Mouse (Mus musculus): ENCODE results near the gene Fam117b. TPM values are rescaled to one million over a fixed set of nuclear protein-coding genes. Genes with fewer than 3 reads are reported as not detected.

Fam117b gene
- polyA plus RNA-seq, 1 experiment from 2014 or later: 24.0 TPM

DNA sequence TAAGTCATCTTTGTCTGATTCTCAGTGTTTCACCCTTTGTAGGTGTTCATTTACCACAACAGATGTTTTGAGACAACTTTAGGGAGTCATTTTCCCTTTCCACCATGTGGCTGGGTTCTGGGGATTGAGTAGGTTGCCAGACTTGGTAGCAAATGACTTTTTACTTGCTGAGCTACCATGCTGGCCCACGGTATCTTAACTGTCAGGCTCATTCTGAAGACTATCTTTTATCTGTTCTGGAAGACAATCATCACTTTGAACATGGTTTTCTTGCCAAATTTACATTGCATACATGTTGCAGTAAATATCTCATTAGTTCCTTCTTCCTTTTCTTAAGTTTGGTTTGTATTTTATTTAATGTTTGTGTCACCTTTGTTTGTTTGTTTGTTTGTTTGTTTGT, 33.2 kb downstream of the Fam117b start:
- no peak overlapping the region for H3K27ac ChIP-seq (ENCODE audit: low read depth, low read length)
- 70% methylated on average over 1 of the region's 1 CpGs for WGBS
- no peaks in the 10 kb centered on the region; the same call in 1 of the 2 replicates for H3K36me3 ChIP-seq (ENCODE audit: control insufficient read depth, insufficient read depth, low read length)
- no peak overlapping the region for H3K4me3 ChIP-seq (ENCODE audit: low read length)
- no peak for ATAC-seq
- no peak overlapping the region for H3K9ac ChIP-seq (ENCODE audit: low read depth, low read length)
- no peaks in the 10 kb centered on the region for H3K9me3 ChIP-seq (ENCODE audit: control insufficient read depth, low read length)
- no peaks in the 10 kb centered on the region for H3K27me3 ChIP-seq (replicated peaks; ENCODE audit: control insufficient read depth, insufficient read depth, low read length)
- no peak overlapping the region for H3K4me2 ChIP-seq (ENCODE audit: low read length)
- 0 out of 2 replicates have a peak, but pooled peaks cover 2% of the 10 kb centered on the region for H3K4me1 ChIP-seq (ENCODE audit: control insufficient read depth, insufficient read depth, low read depth, low read length)

GRCm38 (mm10) chr1:59947509-59947908, 34.7 kb downstream of the Fam117b start:
- no peaks in the 10 kb centered on the region; the same call in 1 of the 2 replicates for H3K36me3 ChIP-seq (ENCODE audit: control insufficient read depth, insufficient read depth, low read length)

DNA sequence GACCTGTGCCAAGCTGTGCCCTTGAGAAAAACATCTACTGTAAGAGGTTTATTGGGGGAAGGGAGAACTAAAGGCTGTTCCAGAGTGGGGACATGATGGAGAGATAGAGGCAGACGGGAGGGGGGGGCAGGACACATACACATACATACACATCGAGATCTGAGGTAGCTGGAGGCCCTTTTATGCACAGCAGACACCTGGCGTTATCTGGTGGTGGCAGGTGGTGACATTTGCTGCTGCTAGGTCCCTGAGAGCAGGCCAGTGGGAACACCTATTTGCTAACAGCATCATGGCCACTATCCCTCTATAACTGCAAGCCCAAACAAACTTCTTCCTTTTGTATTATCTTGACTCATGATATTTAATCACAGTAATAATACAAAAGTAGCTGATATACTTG, 44.4 kb downstream of the Fam117b start:
- no peak for ATAC-seq

More at GRCm38 (mm10) chr1:59947509-59947908, 34.7 kb downstream of the Fam117b start:
- Histone ChIP-seq H3K4me3 (ENCODE audit: low read length) (no peak overlapping the region), H3K27me3 (replicated peaks; ENCODE audit: control insufficient read depth, insufficient read depth, low read length) (no peaks in the 10 kb centered on the region), H3K9me3 (ENCODE audit: control insufficient read depth, low read length) (no peaks in the 10 kb centered on the region), H3K9ac (ENCODE audit: low read depth, low read length) (no peak overlapping the region), H3K4me2 (ENCODE audit: low read length) (no peak overlapping the region), H3K27ac (ENCODE audit: low read depth, low read length) (no peak overlapping the region), H3K4me1 (ENCODE audit: control insufficient read depth, insufficient read depth, low read depth, low read length) (0 out of 2 replicates have a peak, but pooled peaks cover 2% of the 10 kb centered on the region)
- WGBS: 96% methylated on average over 4 of the region's 4 CpGs
- ATAC-seq: no peak

DNA sequence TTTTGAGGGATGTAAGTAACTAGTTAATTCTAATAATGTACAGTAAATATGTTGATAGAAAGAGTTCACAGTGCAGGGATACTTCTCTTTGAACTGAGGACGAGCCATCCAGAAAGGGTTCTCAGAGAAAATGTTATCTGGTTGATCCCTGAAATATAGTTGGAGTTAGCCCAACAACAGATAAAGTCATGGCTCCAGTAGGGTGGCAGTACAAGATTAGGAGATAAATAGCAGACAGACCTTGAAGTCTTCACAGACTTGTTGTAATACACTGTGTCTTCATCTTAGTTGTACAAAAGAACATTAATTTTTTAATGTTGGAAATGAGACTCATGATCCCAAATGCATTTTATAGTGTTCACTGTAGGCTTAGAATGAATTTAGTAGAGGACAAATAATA, 47.1 kb downstream of the Fam117b start:
- WGBS: 87% methylated on average over 1 of the region's 1 CpGs
- H3K36me3 ChIP-seq (ENCODE audit: control insufficient read depth, insufficient read depth, low read length): peaks cover 2% of the 10 kb centered on the region; the same call in 1 of the 2 replicates
- H3K27me3 ChIP-seq (replicated peaks; ENCODE audit: control insufficient read depth, insufficient read depth, low read length): no peaks in the 10 kb centered on the region
- H3K27ac ChIP-seq (ENCODE audit: low read depth, low read length): no peak overlapping the region
- no peak overlapping the region for H3K4me3 ChIP-seq (ENCODE audit: low read length)
- no peaks in the 10 kb centered on the region for H3K9me3 ChIP-seq (ENCODE audit: control insufficient read depth, low read length)
- ATAC-seq: no peak
- no peak overlapping the region for H3K9ac ChIP-seq (ENCODE audit: low read depth, low read length)
- H3K4me2 ChIP-seq (ENCODE audit: low read length): no peak overlapping the region
- H3K4me1 ChIP-seq (ENCODE audit: control insufficient read depth, insufficient read depth, low read depth, low read length): no peaks in the 10 kb centered on the region

More for the DNA sequence above, 44.4 kb downstream of the Fam117b start:
- Histone ChIP-seq H3K4me2 (ENCODE audit: low read length) (no peak overlapping the region), H3K9ac (ENCODE audit: low read depth, low read length) (no peak overlapping the region), H3K27me3 (replicated peaks; ENCODE audit: control insufficient read depth, insufficient read depth, low read length) (no peaks in the 10 kb centered on the region), H3K9me3 (ENCODE audit: control insufficient read depth, low read length) (no peaks in the 10 kb centered on the region), H3K4me1 (ENCODE audit: control insufficient read depth, insufficient read depth, low read depth, low read length) (no peaks in the 10 kb centered on the region), H3K36me3 (ENCODE audit: control insufficient read depth, insufficient read depth, low read length) (peaks cover 4% of the 10 kb centered on the region; the same call in 1 of the 2 replicates), H3K4me3 (ENCODE audit: low read length) (no peak overlapping the region), H3K27ac (ENCODE audit: low read depth, low read length) (no peak overlapping the region)
- WGBS: 80% methylated on average over 3 of the region's 3 CpGs

DNA sequence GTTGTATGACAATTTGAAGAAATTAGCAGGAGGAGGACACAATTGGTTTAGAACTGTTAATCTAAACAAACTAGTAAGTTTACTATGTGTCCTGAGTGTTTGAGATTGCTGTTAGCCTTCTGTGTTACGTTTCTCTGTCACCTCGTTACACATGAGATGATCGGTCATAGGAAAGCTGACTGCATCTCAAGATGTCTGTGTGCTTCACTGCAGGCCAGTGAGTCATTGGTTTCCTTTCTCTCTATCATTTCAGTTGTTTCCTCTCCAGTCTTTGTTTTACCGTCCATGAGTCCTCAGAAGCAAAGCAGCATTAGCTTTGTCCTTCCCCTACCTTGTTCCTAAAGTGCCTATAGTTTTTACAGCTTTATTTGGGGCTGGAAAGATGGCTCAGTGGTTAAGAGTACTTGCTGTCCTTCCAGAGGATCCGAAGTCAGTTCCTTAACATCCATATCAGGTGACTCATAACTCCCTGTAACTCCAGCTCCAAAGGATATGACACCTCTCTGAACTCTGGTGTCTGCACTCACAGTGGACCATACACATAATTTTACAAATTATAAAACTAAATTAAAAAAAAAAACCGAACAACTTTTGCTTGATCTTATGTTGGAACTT, 53.5 kb downstream of the Fam117b start:
- Histone ChIP-seq H3K9ac (ENCODE audit: low read depth, low read length) (no peak overlapping the region), H3K9me3 (ENCODE audit: control insufficient read depth, low read length) (no peaks in the 10 kb centered on the region), H3K4me3 (ENCODE audit: low read length) (no peak overlapping the region), H3K4me1 (ENCODE audit: control insufficient read depth, insufficient read depth, low read depth, low read length) (no peaks in the 10 kb centered on the region), H3K27me3 (replicated peaks; ENCODE audit: control insufficient read depth, insufficient read depth, low read length) (no peaks in the 10 kb centered on the region), H3K4me2 (ENCODE audit: low read length) (no peak overlapping the region), H3K36me3 (ENCODE audit: control insufficient read depth, insufficient read depth, low read length) (peaks cover 7% of the 10 kb centered on the region), H3K27ac (ENCODE audit: low read depth, low read length) (no peak overlapping the region)
- ATAC-seq: no peak
- 89% methylated on average over 6 of the region's 6 CpGs for WGBS

- Histone ChIP-seq H3K4me2 (ENCODE audit: low read length) (no peak overlapping the region), H3K9me3 (ENCODE audit: control insufficient read depth, low read length) (no peaks in the 10 kb centered on the region), H3K36me3 (ENCODE audit: control insufficient read depth, insufficient read depth, low read length) (peaks cover 9% of the 10 kb centered on the region), H3K9ac (ENCODE audit: low read depth, low read length) (no peak overlapping the region), H3K4me3 (ENCODE audit: low read length) (no peak overlapping the region), H3K27me3 (replicated peaks; ENCODE audit: control insufficient read depth, insufficient read depth, low read length) (no peaks in the 10 kb centered on the region), H3K27ac (ENCODE audit: low read depth, low read length) (no peak overlapping the region), H3K4me1 (ENCODE audit: control insufficient read depth, insufficient read depth, low read depth, low read length) (no peaks in the 10 kb centered on the region)
- WGBS: 89% methylated on average over 4 of the region's 4 CpGs
- no peak for ATAC-seq
Measured at GRCm38 (mm10) chr1:59967291-59967690, 54.5 kb downstream of the Fam117b start.

DNA sequence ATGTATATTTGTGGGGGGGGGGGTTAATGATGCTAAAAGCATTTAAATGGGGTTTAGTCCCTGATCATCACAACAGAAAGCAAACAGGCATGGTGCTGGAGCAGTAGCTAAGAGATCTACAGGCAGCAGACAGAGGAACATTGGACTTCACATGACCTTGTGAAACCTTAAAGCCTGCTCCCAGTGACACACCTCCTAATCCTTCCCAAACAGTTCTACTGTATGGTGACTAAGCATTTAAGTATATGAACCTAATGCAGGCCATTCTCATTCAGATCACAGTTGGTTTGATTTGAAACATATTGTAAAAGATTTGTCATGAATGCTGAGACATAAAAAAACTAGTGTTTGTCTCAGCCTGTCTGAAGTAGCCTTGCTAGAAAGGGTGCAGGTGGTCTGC, 73.8 kb downstream of the Fam117b start:
- H3K4me3 ChIP-seq (ENCODE audit: low read length): no peak overlapping the region
- H3K36me3 ChIP-seq (ENCODE audit: control insufficient read depth, insufficient read depth, low read length): peaks cover 28% of the 10 kb centered on the region
- no peak overlapping the region for H3K27ac ChIP-seq (ENCODE audit: low read depth, low read length)

GRCm38 (mm10) chr1:59987399-59988040, 74.7 kb downstream of the Fam117b start:
- Histone ChIP-seq H3K4me3 (ENCODE audit: low read length) (no peak overlapping the region), H3K27me3 (replicated peaks; ENCODE audit: control insufficient read depth, insufficient read depth, low read length) (no peaks in the 10 kb centered on the region), H3K36me3 (ENCODE audit: control insufficient read depth, insufficient read depth, low read length) (peaks cover 24% of the 10 kb centered on the region), H3K9me3 (ENCODE audit: control insufficient read depth, low read length) (no peaks in the 10 kb centered on the region), H3K4me1 (ENCODE audit: control insufficient read depth, insufficient read depth, low read depth, low read length) (no peaks in the 10 kb centered on the region), H3K27ac (ENCODE audit: low read depth, low read length) (no peak overlapping the region), H3K9ac (ENCODE audit: low read depth, low read length) (no peak overlapping the region), H3K4me2 (ENCODE audit: low read length) (no peak overlapping the region)
- WGBS: 92% methylated on average over 3 of the region's 3 CpGs
- ATAC-seq: no peak

More for the DNA sequence above, 73.8 kb downstream of the Fam117b start:
- no peaks in the 10 kb centered on the region for H3K4me1 ChIP-seq (ENCODE audit: control insufficient read depth, insufficient read depth, low read depth, low read length)
- no peak overlapping the region for H3K4me2 ChIP-seq (ENCODE audit: low read length)
- no peaks in the 10 kb centered on the region for H3K27me3 ChIP-seq (replicated peaks; ENCODE audit: control insufficient read depth, insufficient read depth, low read length)
- H3K9ac ChIP-seq (ENCODE audit: low read depth, low read length): no peak overlapping the region
- ATAC-seq: no peak
- no peaks in the 10 kb centered on the region for H3K9me3 ChIP-seq (ENCODE audit: control insufficient read depth, low read length)

- H3K36me3 ChIP-seq (ENCODE audit: control insufficient read depth, insufficient read depth, low read length): 0 out of 2 replicates have a peak, but pooled peaks cover 5% of the 10 kb centered on the region
- no peaks in the 10 kb centered on the region for H3K4me1 ChIP-seq (ENCODE audit: control insufficient read depth, insufficient read depth, low read depth, low read length)
- H3K4me2 ChIP-seq (ENCODE audit: low read length): no peak overlapping the region
- no peaks in the 10 kb centered on the region for H3K27me3 ChIP-seq (replicated peaks; ENCODE audit: control insufficient read depth, insufficient read depth, low read length)
- no peaks in the 10 kb centered on the region for H3K9me3 ChIP-seq (ENCODE audit: control insufficient read depth, low read length)
- H3K27ac ChIP-seq (ENCODE audit: low read depth, low read length): no peak overlapping the region
- no peak for ATAC-seq
- 53% methylated on average over 3 of the region's 3 CpGs for WGBS
- no peak overlapping the region for H3K4me3 ChIP-seq (ENCODE audit: low read length)
- H3K9ac ChIP-seq (ENCODE audit: low read depth, low read length): no peak overlapping the region
Measured at GRCm38 (mm10) chr1:59995646-59996045, 82.8 kb downstream of the Fam117b start.
